ENCODE assay signal across 8 mouse cellular contexts in genomic region chr2:179442191-179442540, GRCm38 (mm10). TPM values are rescaled to one million over a fixed set of nuclear protein-coding genes. Genes with fewer than 3 reads are reported as not detected.
DNase-seq lines count a peak whose midpoint lies in the region; ATAC-seq and TF ChIP-seq lines count a peak whose summit lies in the region.

Gene Cdh4 (plus strand): TSS chr2:179442431.

- peak within 1 kb of the TSS; percentile 99 for H3K4me2 ChIP-seq in intestine, embryonic 14.5 days (ENCODE audit: low read length)

- peak within 1 kb of the TSS; percentile 56 for H3K4me3 ChIP-seq in cortical plate, adult 2 months (ENCODE audit: insufficient read depth, low read length)
- H3K4me3 ChIP-seq in intestine, embryonic 14.5 days (ENCODE audit: low read depth, low read length), result peak within 1 kb of the TSS; percentile 53

- H3K27me3 ChIP-seq in intestine, embryonic 14.5 days (replicated peaks; ENCODE audit: control insufficient read depth, insufficient read depth, low read length), result peaks cover 31% of the 10 kb centered on the region

- H3K9me3 ChIP-seq in intestine, embryonic 14.5 days (ENCODE audit: control insufficient read depth, low read length), result no peaks in the 10 kb centered on the region

- no peaks in the 10 kb centered on the region for H3K36me3 ChIP-seq in intestine, embryonic 14.5 days (ENCODE audit: control insufficient read depth, insufficient read depth, low read length)

- H3K27ac ChIP-seq in cortical plate, adult 2 months (ENCODE audit: insufficient read depth, low read length), result 0 out of 2 replicates have a peak within 1 kb of the TSS, but pooled peaks have one; percentile 15
- no peak within 1 kb of the TSS for H3K27ac ChIP-seq in intestine, embryonic 14.5 days (ENCODE audit: low read depth)

- 0 out of 2 replicates have a peak, but pooled peaks have one; percentile 21 for TF ChIP-seq POLR2A in cortical plate, adult 2 months (IDR thresholded peaks at IDR 0.05; ENCODE audit: extremely low read depth, insufficient read depth, low read length)

- TF ChIP-seq CTCF in cortical plate, adult 2 months (IDR thresholded peaks at IDR 0.05; ENCODE audit: extremely low read depth, insufficient read depth, low read length), result no peak

- DNase-seq in adrenal gland, postnatal 14 days, result peak; percentile 73
- DNase-seq in gastrocnemius, postnatal 25 days, result peak; percentile 63
- DNase-seq in intestine, embryonic 14.5 days (ENCODE audit: low spot score), result peak; percentile 79
- DNase-seq in left cerebral cortex, adult 8-10 months (ENCODE audit: low spot score in 2 of 2), result peak in 1 of 2 experiments; percentile 61
- DNase-seq in lung, postnatal 25 days (ENCODE audit: low spot score), result peak; percentile 47
- DNase-seq in right cerebral cortex, postnatal 10 days (ENCODE audit: low spot score in 2 of 2), result peak; percentile 75 to 78
- DNase-seq in adipocyte (ENCODE audit: low spot score), result no peak

- ATAC-seq in intestine, embryonic 14.5 days (replicated peaks; ENCODE audit: low FRiP score, low TSS enrichment, low read depth), result peak; percentile 90

- WGBS in intestine, embryonic 14.5 days, result under 1% methylated on average over 36 of the region's 40 CpGs

- no peaks in the 10 kb centered on the region; the same call in 1 of the 2 replicates for H3K4me1 ChIP-seq in cortical plate, adult 2 months (ENCODE audit: control insufficient read depth, insufficient read depth, low read length)
- no peaks in the 10 kb centered on the region; the same call in 1 of the 2 replicates for H3K4me1 ChIP-seq in intestine, embryonic 14.5 days (replicated peaks; ENCODE audit: control insufficient read depth, insufficient read depth, low read length)

- H3K9ac ChIP-seq in intestine, embryonic 14.5 days (ENCODE audit: low read length), result peak within 1 kb of the TSS; percentile 48

RNA-seq across cellular contexts. Expression of gene Cdh4, which starts in this region (rescaled TPM):
- 4.5 and 5.4 TPM in 2 replicates for total RNA-seq in adrenal gland, postnatal 14 days (2021)
- 5.2 and 5.9 TPM in 2 replicates for polyA plus RNA-seq in cortical plate, adult 2 months (2012; rRNA removed)
- total RNA-seq in gastrocnemius, postnatal 25 days (2021), result 1 to 10 TPM; 6.7 to 9.6 TPM
- 1.4 and 1.8 TPM in 2 replicates for polyA plus RNA-seq in intestine, embryonic 14.5 days (2014; fragmentation: Nextera tagmentation; extraction: Ambion mirVana)
- total RNA-seq in left cerebral cortex, adult 8-10 months (2022), result 10 to 100 TPM; 20.7 to 26.0 (median 24.6) TPM
